Mouse (Mus musculus) lung, adult 2 months (tissue): ENCODE data around the gene Gys1.

Source experiments
- CTCF ChIP-seq: fragments of 200-500 bp; IDR thresholded peaks from 2 replicates; pipeline ENCODE4 v1.5.1; 2011; ENCODE audit warnings: mild to moderate bottlenecking, low read length, control low read depth; ENCODE audit not compliant: insufficient read depth
- POLR2A ChIP-seq: fragments of 200-500 bp; IDR thresholded peaks from 2 replicates; pipeline ENCODE4 v1.6.1; 2011; ENCODE audit warnings: low read depth, mild to moderate bottlenecking, control low read depth, low read length, borderline replicate concordance; ENCODE audit errors: extremely low read depth

DNA sequence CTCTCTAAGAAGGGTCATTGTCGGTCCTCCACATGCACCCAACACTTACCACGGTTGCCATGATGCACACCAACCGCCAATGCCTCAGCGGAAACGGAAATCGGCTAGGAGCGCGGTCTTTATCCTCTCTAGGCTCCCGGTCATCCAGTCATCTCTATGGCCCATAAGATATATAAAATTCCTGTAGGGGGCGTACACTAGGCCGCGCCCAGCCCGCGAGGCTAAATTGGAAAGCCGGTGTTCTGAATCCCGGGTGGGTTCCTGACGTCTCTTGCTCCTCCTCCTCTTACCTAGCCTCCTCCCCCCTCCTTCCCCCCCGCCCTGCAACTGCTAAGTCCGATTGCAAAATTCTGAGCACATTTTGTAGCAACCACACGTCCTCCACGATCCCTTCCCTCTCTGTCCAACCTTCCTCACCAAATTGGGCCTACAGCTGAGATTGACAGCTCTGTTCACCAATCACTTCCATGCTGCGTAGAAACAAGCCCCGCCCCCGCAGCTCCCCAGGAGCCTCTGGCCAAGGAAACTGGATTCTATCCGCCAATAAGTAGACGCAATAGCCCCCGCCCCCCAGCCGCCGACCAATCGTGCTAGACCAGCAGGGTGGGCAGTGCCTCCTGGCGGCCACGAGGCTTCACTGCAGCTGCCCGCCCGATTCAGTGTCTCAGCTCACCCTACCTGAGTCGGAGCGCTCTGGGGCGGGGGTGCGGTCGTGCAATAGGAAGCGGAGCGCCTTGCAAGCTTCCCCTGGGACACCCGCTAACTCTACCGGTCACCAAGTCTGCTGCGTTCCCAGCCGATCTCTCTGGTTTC lies at the start of gene Gys1:
- TF ChIP-seq CTCF (peak; percentile 72), POLR2A (peak; percentile 68)
